Mouse (Mus musculus): ENCODE results near the gene Fkbp8.
"Not testable (repeated sequence)": the region's sequence is repeated elsewhere in the genome, so short reads cannot be mapped to it uniquely, and the experiment has no call there.

Fkbp8 gene

GRCm38 (mm10) chr8:70501820-70502529 lies 25.5 kb upstream of the Fkbp8 start:
- DNase-seq (ENCODE audit: low read depth, low spot score), result no peak

DNA sequence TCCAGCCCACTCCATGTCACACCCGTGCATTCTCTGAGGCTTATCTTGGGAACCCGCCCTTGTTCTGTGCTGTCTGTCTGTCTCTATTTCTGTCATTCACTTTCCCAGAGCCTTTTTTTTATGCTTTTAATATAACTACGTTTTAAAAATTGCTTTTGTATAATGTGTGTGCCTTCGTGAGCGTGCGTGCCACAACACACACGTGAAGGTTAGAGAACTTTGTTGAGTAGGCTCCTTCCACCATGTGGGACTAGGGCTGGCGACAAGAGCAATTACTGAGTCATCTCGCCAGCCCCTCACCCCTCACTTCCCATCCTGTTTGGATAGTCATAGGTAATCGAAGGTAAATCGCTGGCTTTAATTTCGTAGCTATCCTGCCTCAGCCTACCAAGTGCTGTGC lies 25.0 kb upstream of the Fkbp8 start:
- no peak for DNase-seq (ENCODE audit: low read depth, low spot score)

DNA sequence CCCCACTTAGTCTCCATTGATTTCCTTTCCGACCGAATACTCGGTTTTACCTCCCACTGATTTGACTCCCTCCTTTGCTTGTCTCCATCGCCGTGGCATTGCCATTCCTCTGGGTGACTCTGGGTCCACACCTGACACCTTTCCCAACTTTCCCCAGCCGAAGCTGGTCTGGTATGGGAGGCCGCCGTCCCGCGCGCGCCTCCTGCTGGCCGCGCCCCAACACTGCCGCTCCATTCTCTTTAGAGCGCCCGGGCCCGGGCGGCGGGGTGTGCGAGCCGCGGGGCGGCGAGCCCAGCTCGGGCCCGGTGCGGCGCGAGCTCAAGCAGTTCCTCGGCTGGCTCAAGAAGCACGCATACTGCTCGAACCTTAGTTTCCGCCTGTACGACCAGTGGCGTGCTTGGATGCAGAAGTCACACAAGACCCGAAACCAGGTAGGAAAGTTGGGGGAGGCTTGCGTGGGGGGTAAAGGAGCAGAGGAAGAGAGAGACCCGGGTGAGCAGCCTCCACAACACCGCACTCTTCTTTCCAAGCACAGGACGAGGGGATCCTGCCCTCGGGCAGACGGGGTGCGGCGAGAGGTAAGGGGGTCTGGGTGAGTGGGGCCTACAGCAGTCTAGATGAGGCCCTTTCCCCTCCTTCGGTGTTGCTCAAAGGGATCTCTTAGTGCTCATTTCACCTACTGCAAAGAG lies 24.3 kb upstream of the Fkbp8 start:
- DNase-seq (ENCODE audit: low read depth, low spot score), result no peak

- no peak for DNase-seq (ENCODE audit: low read depth, low spot score)
Observed at GRCm38 (mm10) chr8:70504291-70504716, 23.2 kb upstream of the Fkbp8 start.

- no peak for DNase-seq (ENCODE audit: low read depth, low spot score)
Observed at GRCm38 (mm10) chr8:70504851-70505250, 22.7 kb upstream of the Fkbp8 start.

DNA sequence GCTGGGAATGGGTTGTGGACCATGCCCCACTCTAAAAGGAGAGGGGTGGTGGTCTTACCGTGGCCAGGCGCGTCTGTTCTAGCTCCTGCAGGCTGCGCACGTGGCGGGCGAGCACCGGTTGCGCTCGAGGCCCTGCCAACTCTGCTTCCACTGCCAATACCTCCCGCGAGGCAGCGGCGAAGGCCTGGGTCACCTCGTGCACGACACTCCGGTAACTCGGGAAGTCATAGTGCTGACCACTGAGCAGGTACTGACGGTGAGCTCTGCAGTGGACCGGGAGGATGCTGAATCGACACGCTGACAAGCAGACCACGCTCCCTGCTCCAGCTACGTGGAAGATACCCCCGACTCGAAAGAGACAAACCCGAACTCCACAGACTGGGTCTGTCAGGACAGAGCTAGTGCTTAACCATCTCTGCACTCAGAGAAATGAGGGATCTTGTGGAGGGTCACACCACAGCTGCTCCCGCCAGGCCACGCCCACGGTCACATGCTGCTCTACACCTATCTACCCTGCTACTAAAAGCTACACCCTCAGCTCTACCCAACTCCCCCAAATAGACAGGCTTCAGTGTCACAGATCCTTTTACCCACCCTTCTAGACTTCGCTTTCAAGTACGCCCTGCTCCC lies 21.7 kb upstream of the Fkbp8 start:
- DNase-seq (ENCODE audit: low read depth, low spot score), result no peak

GRCm38 (mm10) chr8:70506328-70507026 lies 21.0 kb upstream of the Fkbp8 start, which contains the start of gene Rex1bd:
Gene Rex1bd (minus strand): TSS chr8:70506752.
- DNase-seq (ENCODE audit: low read depth, low spot score), result peak; percentile 90

DNA sequence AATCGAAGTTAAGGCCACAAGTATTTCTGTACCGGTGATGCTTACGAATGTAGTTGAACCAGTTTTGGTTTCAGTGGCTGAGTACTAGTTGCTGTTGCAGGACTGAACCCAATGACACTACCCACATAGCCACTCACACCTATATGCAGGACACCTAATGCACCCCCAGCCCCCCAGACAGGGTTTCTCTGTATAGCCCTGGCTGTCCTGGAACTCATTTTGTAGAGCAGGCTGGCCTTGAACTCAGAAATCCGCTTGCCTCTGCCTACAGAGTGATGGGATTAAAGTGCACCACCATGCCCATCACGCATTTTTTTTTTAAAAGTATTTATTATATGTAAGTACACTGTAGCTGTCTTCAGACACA lies 20.5 kb upstream of the Fkbp8 start:
- no peak for DNase-seq (ENCODE audit: low read depth, low spot score)

DNA sequence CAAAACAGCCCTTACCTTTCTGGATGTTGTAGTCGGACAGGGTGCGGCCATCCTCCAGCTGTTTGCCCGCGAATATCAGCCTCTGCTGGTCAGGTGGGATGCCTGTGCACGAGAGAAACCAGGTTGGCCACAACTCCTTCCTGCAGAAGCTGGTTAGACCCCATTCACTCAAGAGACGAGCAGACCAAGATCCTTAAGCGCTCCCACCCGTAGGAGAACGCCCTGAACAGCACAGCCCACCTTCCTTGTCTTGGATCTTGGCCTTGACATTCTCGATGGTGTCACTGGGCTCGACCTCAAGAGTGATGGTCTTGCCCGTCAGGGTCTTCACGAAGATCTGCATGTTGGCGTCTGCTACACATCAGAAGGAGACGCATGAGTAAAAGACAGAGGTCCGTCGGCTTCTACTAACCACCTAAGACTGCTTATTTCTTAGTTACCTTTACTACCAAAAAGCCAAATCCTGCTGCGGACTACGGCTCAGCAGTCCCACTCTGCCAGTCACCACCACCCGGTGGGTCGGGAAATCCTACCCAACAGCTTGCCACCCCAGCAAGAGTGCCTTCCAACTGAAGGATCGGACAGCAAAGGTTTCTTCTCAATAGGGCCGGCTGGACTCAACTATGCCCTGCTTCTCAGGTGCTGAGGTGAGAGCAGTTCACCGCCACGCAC lies 18.1 kb upstream of the Fkbp8 start:
- no peak for DNase-seq (ENCODE audit: low read depth, low spot score)

GRCm38 (mm10) chr8:70510228-70510915 lies 17.2 kb upstream of the Fkbp8 start, which contains the start of gene Uba52:
Gene Uba52 (minus strand): TSS chr8:70510801.
- peak; percentile 95 for DNase-seq (ENCODE audit: low read depth, low spot score)

DNA sequence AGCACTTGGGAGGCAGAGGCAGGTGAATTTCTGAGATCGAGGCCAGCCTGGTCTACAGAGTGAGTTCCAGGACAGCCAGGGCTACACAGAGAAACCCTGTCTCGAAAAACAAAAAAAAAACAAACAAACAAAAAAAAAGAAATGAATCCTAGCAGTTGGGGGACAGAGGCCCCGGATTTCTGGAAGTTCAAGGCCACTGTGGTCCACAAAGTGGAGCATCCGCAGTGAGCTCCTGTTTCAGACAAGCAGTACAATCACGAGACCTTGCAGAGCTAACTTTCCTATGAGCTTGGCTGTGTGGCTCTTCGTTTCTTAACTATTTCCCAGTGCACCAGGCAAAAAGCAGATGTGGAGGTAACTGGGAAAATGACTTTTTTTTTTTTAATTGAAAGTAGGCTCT lies 16.4 kb upstream of the Fkbp8 start:
- not testable (repeated sequence) for DNase-seq (ENCODE audit: low read depth, low spot score)

DNA sequence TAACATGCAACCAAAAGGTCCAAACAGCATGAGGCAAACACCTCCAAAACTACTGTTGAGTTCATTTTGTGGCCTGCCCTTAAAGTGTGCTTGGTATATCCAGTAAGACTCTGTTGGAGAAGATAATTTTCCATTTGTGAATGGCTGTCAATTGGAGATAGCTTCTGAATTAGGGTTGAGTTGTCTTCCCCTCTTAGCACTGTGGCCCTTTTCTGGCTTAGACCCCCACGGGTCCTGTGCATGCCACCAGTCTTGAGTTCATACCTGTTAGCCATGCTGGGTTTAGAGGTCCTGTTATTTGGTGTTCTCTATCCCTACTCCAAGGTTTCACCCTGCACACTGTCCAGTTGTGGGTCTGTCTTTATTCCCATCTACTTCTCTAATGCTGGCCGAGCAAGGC lies 15.8 kb upstream of the Fkbp8 start:
- no peak for DNase-seq (ENCODE audit: low read depth, low spot score)

- DNase-seq (ENCODE audit: low read depth, low spot score), result no peak
Observed at GRCm38 (mm10) chr8:70512253-70512903, 15.1 kb upstream of the Fkbp8 start.

DNA sequence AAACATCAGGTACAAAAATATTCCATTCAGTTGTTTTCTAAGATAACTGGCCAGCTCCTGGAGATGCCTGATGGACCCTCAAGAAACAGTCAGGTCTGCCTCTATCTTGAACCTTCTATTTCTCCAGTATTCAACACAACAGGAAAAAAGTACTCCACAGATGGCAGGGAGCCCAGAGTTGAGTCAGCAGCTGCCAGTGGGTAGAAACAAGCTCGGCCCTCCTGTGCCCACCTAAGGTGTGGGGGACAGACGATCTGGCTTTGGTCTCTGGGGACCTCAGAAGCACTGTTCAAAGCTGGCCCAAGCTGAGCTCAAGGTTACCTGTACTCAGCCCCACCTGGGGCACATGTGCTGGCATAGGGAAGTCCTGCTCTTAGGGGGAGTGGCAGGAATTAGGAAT lies 14.1 kb upstream of the Fkbp8 start:
- no peak for DNase-seq (ENCODE audit: low read depth, low spot score)

DNA sequence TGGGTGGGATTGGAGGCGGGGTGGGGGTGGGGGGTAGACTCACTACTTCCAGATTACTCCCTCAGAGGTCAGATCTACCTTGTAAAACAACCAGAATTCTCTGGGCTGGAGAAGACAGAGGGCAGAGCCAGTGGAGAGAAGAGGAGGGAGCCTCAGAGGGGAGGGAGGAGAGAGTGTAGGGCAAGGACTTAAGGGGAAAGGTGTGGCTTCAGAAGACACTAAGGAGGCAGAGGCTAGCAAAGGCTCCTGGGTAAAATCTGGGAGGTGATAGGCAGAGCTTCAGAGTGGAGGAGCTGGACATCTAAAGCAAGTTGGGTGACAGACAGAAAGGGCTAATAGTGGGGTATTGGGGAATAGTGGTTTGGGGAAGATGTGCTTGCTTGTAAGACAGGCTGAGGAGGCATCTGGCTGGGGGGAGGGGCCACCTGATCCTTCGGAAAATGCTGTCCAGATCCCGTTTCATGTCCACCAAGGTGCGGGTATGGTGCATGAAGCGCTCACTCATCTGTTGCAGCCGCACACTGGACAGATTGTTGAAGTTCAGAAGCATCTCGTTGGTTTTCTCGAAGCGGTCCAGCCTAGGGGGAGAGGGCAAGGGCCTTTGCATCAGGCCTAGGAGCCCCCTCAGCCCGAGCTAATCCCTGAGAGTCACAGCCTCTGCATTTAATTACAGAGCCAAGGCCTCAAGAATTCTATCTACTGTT lies 9.4 kb upstream of the Fkbp8 start:
- DNase-seq (ENCODE audit: low read depth, low spot score), result no peak

GRCm38 (mm10) chr8:70519043-70519442 lies 8.5 kb upstream of the Fkbp8 start:
- DNase-seq (ENCODE audit: low read depth, low spot score), result no peak

DNA sequence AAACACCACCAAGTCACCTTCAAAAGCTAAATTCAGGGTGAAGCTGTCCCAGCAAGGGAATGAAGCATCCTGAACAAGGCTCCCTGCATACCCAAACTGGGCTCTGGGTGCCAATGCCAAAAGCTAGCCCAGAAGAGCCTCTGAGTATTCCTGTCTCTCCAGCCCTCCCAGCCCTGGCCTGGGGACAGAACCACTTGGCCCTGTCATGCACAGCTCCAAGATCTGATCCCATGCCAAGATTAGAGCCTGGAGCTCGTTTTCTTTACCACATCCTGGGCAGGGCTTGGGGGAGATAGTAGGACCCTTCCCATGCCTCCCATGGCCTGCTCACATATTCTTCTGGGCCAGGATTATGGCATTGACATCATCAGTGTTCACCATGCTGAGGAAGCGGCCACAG lies 7.9 kb upstream of the Fkbp8 start:
- no peak for DNase-seq (ENCODE audit: low read depth, low spot score)

DNA sequence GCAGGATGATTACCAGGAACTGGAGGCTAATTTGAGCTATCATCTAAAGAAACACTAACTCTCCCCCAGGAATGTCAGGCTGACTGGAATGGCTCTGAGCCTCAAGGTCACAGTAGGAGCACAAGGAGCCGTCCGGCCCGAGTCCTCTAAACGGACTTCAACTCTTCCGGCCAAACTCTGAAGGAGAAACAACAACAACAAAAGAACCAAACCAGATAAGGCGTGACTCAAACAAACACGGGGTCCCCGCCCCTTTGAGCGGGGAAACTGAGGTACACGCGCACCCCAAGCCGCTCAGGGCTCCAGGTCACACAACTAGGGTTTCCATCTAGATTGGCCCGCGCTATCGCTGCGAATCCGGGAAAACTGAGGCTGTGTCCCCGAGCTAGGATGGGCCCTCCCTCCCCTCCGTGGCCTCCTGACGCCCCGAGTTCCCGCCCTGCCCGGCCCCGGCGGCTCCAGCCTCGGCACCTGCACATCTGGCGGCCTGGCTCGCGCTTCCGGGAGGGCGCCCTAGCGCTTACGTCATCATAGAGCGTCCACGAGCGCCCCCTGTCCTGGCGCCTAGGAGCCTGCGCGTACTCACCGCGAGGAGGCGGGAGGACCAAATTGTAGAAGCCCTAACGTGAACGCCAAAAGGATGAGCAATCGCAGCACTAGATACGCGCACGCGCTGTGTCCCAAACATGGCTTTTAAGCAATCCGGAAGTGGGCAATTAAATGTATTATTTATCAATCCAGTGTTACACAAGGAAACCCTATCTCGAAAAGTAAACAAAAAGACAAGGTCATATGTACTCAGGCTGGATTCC lies 4.7 kb upstream of the Fkbp8 start:
- peak; percentile 97 for DNase-seq (ENCODE audit: low read depth, low spot score)

DNA sequence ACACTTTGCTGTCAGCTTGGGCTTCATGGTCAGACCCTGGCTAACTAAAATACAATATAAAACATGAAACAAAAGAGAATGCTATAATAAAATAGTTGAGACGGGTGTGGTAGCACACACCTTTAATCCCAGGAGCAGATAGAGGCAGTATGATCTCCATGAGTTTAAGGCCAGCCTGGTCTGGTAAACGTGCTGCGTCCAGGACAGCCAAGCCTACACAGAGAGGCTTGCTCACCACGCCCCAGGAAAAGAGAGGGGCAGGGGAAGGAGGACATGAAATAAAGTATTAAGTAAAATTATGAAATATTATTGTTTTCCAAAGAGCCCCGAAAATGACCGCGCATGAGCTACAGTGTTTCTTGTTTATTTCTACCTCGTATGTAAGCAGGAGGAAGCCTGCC lies 413 bp upstream of the Fkbp8 start:
- DNase-seq (ENCODE audit: low read depth, low spot score), result no peak

Data from telencephalon, adult 2 months (tissue).